ENCODE assay signal across 8 mouse cellular contexts in the genomic region with DNA sequence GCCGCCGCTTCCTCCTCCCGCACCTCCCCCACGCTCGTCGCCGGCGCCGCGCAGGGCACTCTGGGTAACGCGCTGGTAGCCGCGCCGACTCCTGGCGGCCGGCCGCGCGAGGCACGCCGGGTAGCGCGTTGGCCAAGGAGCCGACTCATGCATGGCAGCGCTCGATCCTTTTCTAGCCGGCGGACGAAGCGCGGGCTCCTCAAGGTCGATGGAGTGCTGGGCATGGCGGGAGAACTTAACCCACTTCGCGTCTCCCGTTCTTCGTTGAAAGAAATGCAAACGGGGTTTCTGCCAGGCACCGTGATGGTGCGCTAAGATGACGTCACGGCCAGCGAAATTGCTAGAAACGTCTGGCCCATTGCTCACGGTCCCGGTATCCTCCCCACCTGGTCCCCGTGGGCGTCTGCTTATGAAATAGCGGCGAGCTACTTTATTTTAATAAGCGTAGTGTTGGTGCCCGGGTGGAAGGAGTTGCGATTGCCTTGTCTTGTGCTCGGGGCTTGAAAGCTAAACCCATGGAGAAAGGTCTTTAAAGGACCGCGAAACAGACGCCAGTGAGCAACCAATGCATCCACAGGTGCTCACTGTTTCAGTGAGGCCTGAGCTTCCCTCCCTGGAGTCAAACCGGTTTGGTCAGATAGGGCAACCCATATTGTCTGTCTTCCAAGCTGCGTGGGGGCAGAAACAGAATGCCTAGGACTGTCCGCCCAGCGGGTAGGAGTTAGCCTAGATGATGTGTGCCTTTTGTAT. TPM values are rescaled to one million over a fixed set of nuclear protein-coding genes. Genes with fewer than 3 reads are reported as not detected.
DNase-seq lines count a peak whose midpoint lies in the region; ATAC-seq and TF ChIP-seq lines count a peak whose summit lies in the region.

Ubqln1 (minus strand) TSS at position 62 of the 750 bp plus-strand sequence.

- H3K4me2 ChIP-seq in forebrain, embryonic 12.5 days: peak within 1 kb of the TSS; percentile 80
- H3K4me2 ChIP-seq in heart, postnatal 0 days (ENCODE audit: low read depth, low read length): peak within 1 kb of the TSS; percentile 78
- H3K4me2 ChIP-seq in liver, embryonic 16.5 days (ENCODE audit: low read depth, low read length): peak within 1 kb of the TSS; percentile 95
- peak within 1 kb of the TSS; percentile 86 for H3K4me2 ChIP-seq in neural tube, embryonic 13.5 days

- H3K9me3 ChIP-seq in E14TG2a.4 (ENCODE audit: low read length): no peaks in the 10 kb centered on the region
- H3K9me3 ChIP-seq in forebrain, embryonic 12.5 days: no peaks in the 10 kb centered on the region
- no peaks in the 10 kb centered on the region for H3K9me3 ChIP-seq in heart, postnatal 0 days (replicated peaks; ENCODE audit: control insufficient read depth, low read length)
- H3K9me3 ChIP-seq in liver, embryonic 16.5 days (replicated peaks; ENCODE audit: control insufficient read depth, low read length): no peaks in the 10 kb centered on the region
- H3K9me3 ChIP-seq in neural tube, embryonic 13.5 days: no peaks in the 10 kb centered on the region

- H3K27me3 ChIP-seq in E14TG2a.4 (ENCODE audit: insufficient read depth, low read length): peaks cover 8% of the 10 kb centered on the region; the same call in 1 of the 2 replicates
- H3K27me3 ChIP-seq in forebrain, embryonic 12.5 days: peaks cover 4% of the 10 kb centered on the region
- no peaks in the 10 kb centered on the region for H3K27me3 ChIP-seq in heart, postnatal 0 days (ENCODE audit: control insufficient read depth, insufficient read depth, low read length)
- H3K27me3 ChIP-seq in liver, embryonic 16.5 days (ENCODE audit: control insufficient read depth, insufficient read depth, low read depth, low read length): no peaks in the 10 kb centered on the region
- H3K27me3 ChIP-seq in neural tube, embryonic 13.5 days: no peaks in the 10 kb centered on the region
- H3K27me3 ChIP-seq in testis, adult 2 months (ENCODE audit: control insufficient read depth, insufficient read depth, low read length): no peaks in the 10 kb centered on the region

- H3K9ac ChIP-seq in forebrain, embryonic 12.5 days: peak within 1 kb of the TSS; percentile 99
- peak within 1 kb of the TSS; percentile 96 for H3K9ac ChIP-seq in heart, postnatal 0 days (replicated peaks; ENCODE audit: low read depth, low read length)
- peak within 1 kb of the TSS; percentile 99 for H3K9ac ChIP-seq in liver, embryonic 16.5 days (ENCODE audit: low read depth, low read length)
- H3K9ac ChIP-seq in neural tube, embryonic 13.5 days: peak within 1 kb of the TSS; percentile 97

- ATAC-seq in forebrain, embryonic 12.5 days (ENCODE audit: low FRiP score): peak; percentile 95
- ATAC-seq in heart, postnatal 0 days (ENCODE audit: insufficient read depth, low read depth): peak; percentile 95
- ATAC-seq in liver, embryonic 16.5 days (ENCODE audit: low read depth): peak; percentile 95
- ATAC-seq in neural tube, embryonic 13.5 days (ENCODE audit: low read depth): peak; percentile 96

- no peak for TF ChIP-seq CTCF in E14TG2a.4 (conservative IDR thresholded peaks at IDR 0.05; ENCODE audit: low read length)
- peak; percentile 32; the same call in 1 of the 2 replicates for TF ChIP-seq CTCF in heart, postnatal 0 days (IDR thresholded peaks at IDR 0.05; ENCODE audit: low read depth)
- TF ChIP-seq CTCF in testis, adult 2 months (IDR thresholded peaks at IDR 0.05; ENCODE audit: control insufficient read depth, insufficient read depth, insufficient replicate concordance, low read depth, low read length): 0 out of 2 replicates have a peak, but pooled peaks have one; percentile 7

- peak within 1 kb of the TSS; percentile 83 for H3K27ac ChIP-seq in forebrain, embryonic 12.5 days
- peak within 1 kb of the TSS; percentile 82 for H3K27ac ChIP-seq in heart, postnatal 0 days (ENCODE audit: low read depth)
- peak within 1 kb of the TSS; percentile 87 for H3K27ac ChIP-seq in liver, embryonic 16.5 days (ENCODE audit: low read length)
- H3K27ac ChIP-seq in neural tube, embryonic 13.5 days (replicated peaks): peak within 1 kb of the TSS; percentile 92
- H3K27ac ChIP-seq in testis, adult 2 months (ENCODE audit: control insufficient read depth, insufficient read depth, low read depth, low read length): peak within 1 kb of the TSS; percentile 95

- peak within 1 kb of the TSS; percentile 91 for H3K4me3 ChIP-seq in E14TG2a.4 (replicated peaks; ENCODE audit: low read length)
- peak within 1 kb of the TSS; percentile 97 for H3K4me3 ChIP-seq in forebrain, embryonic 12.5 days (replicated peaks)
- peak within 1 kb of the TSS; percentile 84 for H3K4me3 ChIP-seq in heart, postnatal 0 days (ENCODE audit: low read depth, low read length)
- H3K4me3 ChIP-seq in liver, embryonic 16.5 days (ENCODE audit: low read depth, low read length): peak within 1 kb of the TSS; percentile 99
- peak within 1 kb of the TSS; percentile 95 for H3K4me3 ChIP-seq in neural tube, embryonic 13.5 days
- H3K4me3 ChIP-seq in testis, adult 2 months (ENCODE audit: control insufficient read depth, low read depth, low read length): peak within 1 kb of the TSS; percentile 96

- DNase-seq in c-Kit-positive CD71-positive TER-119-positive erythroid progenitor cells, embryonic 14.5 days (ENCODE audit: low spot score): peak; percentile 86
- peak; percentile 82 for DNase-seq in heart, postnatal 0 days (ENCODE audit: low spot score)
- DNase-seq in kidney, postnatal 4 days: peak; percentile 90 to 94

- H3K4me1 ChIP-seq in E14TG2a.4 (replicated peaks; ENCODE audit: low read depth, low read length): peaks cover 46% of the 10 kb centered on the region
- peaks cover 31% of the 10 kb centered on the region for H3K4me1 ChIP-seq in forebrain, embryonic 12.5 days
- peaks cover 26% of the 10 kb centered on the region for H3K4me1 ChIP-seq in heart, postnatal 0 days (ENCODE audit: control insufficient read depth, insufficient read depth)
- peaks cover 25% of the 10 kb centered on the region for H3K4me1 ChIP-seq in liver, embryonic 16.5 days (ENCODE audit: control insufficient read depth, low read depth, low read length)
- H3K4me1 ChIP-seq in neural tube, embryonic 13.5 days (replicated peaks): peaks cover 34% of the 10 kb centered on the region
- no peaks in the 10 kb centered on the region; the same call in 1 of the 2 replicates for H3K4me1 ChIP-seq in testis, adult 2 months (ENCODE audit: control insufficient read depth, insufficient read depth, low read length)

- 3% methylated on average over 59 of the region's 62 CpGs for WGBS in forebrain, embryonic 12.5 days
- whole genome bisulfite sequencing in heart, postnatal 0 days: 2% methylated on average over 61 of the region's 62 CpGs
- 2% methylated on average over 61 of the region's 62 CpGs for WGBS in liver, embryonic 16.5 days (ENCODE audit: insufficient replicate concordance)
- WGBS in neural tube, embryonic 13.5 days: 4% methylated on average over 60 of the region's 62 CpGs

- peak; percentile 98 for TF ChIP-seq POLR2A in testis, adult 2 months (IDR thresholded peaks at IDR 0.05; ENCODE audit: control insufficient read depth, low read depth, low read length)

- H3K36me3 ChIP-seq in E14TG2a.4 (ENCODE audit: insufficient read depth, low read length): peaks cover 20% of the 10 kb centered on the region; the same call in 1 of the 2 replicates
- no peaks in the 10 kb centered on the region for H3K36me3 ChIP-seq in forebrain, embryonic 12.5 days (replicated peaks)
- no peaks in the 10 kb centered on the region for H3K36me3 ChIP-seq in heart, postnatal 0 days (replicated peaks; ENCODE audit: control insufficient read depth, insufficient read depth, low read length)
- H3K36me3 ChIP-seq in liver, embryonic 16.5 days (ENCODE audit: control insufficient read depth, insufficient read depth): no peaks in the 10 kb centered on the region
- no peaks in the 10 kb centered on the region for H3K36me3 ChIP-seq in neural tube, embryonic 13.5 days
- no peaks in the 10 kb centered on the region for H3K36me3 ChIP-seq in testis, adult 2 months (ENCODE audit: control insufficient read depth, insufficient read depth, low read length)

- TF ChIP-seq EP300 in heart, postnatal 0 days (IDR thresholded peaks at IDR 0.05; ENCODE audit: low read depth): no peak

RNA-seq across cellular contexts. Expression of gene Ubqln1, which starts in this region (rescaled TPM):
- 162 and 172 TPM in 2 replicates for polyA plus RNA-seq in forebrain, embryonic 12.5 days (2016; fragmentation: Nextera tagmentation; extraction: Ambion mirVana)
- total RNA-seq in heart, postnatal 0 days (2014; rRNA removed; ENCODE audit: low replicate concordance): 105 and 125 TPM in 2 replicates
- polyA plus RNA-seq in heart, postnatal 0 days (2015; fragmentation: Nextera tagmentation; extraction: Ambion mirVana): 45.7 and 48.6 TPM in 2 replicates
- polyA plus RNA-seq in liver, embryonic 16.5 days (2015; fragmentation: Nextera tagmentation; extraction: Ambion mirVana): 36.2 and 38.0 TPM in 2 replicates
- 142 and 154 TPM in 2 replicates for polyA plus RNA-seq in neural tube, embryonic 13.5 days (2015; fragmentation: Nextera tagmentation; extraction: Ambion mirVana)
- 95.2 and 117 TPM in 2 replicates for polyA plus RNA-seq in testis, adult 2 months (2012; rRNA removed)

Comparison
In these comparisons a context has a peak if more than half of its experiments do, and no peak if none do; other contexts are left out.
1. Peak in every context shown above with its lines: DNase-seq, ATAC-seq, H3K4me3 ChIP-seq and H3K27ac ChIP-seq.